Mouse (Mus musculus) midbrain, embryonic 14.5 days (tissue): ENCODE results near the gene Mdga2. TPM values are rescaled to one million over a fixed set of nuclear protein-coding genes. Genes with fewer than 3 reads are reported as not detected.

Source experiments
- ATAC-seq: fragments of 200-750 bp; cut with Nextera tagmentation; 2 replicates; pipeline ENCODE4 v1.8.0; 2017; ENCODE audit warnings: moderate number of reproducible peaks, moderate library complexity; ENCODE audit not compliant: low FRiP score, low TSS enrichment
- DNase-seq: peaks from one replicate; pipeline ENCODE4 v3.0.0-alpha.2; 2015
- H3K27ac ChIP-seq: fragments of 300-500 bp; sonication (generic); replicated peaks from 2 replicates; pipeline ENCODE4 v1.5.1; 2014; ENCODE audit warnings: mild to moderate bottlenecking, low read depth, low read length, moderate library complexity
- H3K27me3 ChIP-seq: fragments of 300-500 bp; sonication (generic); 2 replicates; pipeline ENCODE4 v1.6.1; 2014; ENCODE audit warnings: low read length, control low read depth, mixed read lengths; ENCODE audit not compliant: control insufficient read depth, insufficient read depth
- H3K36me3 ChIP-seq: fragments of 300-500 bp; sonication (generic); 2 replicates; pipeline ENCODE4 v1.6.1; 2014; ENCODE audit warnings: low read length, control low read depth; ENCODE audit not compliant: control insufficient read depth, insufficient read depth
- H3K4me1 ChIP-seq: fragments of 300-500 bp; sonication (generic); 2 replicates; pipeline ENCODE4 v1.6.1; 2014; ENCODE audit warnings: mild to moderate bottlenecking, antibody characterized with exemption, low read length, control low read depth; ENCODE audit not compliant: control insufficient read depth, insufficient read depth
- H3K4me2 ChIP-seq: fragments of 300-500 bp; sonication (generic); 2 replicates; pipeline ENCODE4 v1.6.1; 2014; ENCODE audit warnings: mild to moderate bottlenecking, low read length, moderate library complexity
- H3K4me3 ChIP-seq: fragments of 300-500 bp; sonication (generic); replicated peaks from 2 replicates; pipeline ENCODE4 v1.5.1; 2014; ENCODE audit warnings: low read depth, low read length
- H3K9ac ChIP-seq: fragments of 300-500 bp; sonication (generic); replicated peaks from 2 replicates; pipeline ENCODE4 v1.6.1; 2014; ENCODE audit warnings: mild to moderate bottlenecking, low read length, moderate library complexity
- H3K9me3 ChIP-seq: fragments of 300-500 bp; sonication (generic); 2 replicates; pipeline ENCODE4 v1.6.1; 2016; ENCODE audit warnings: low read length, control low read depth, mixed read lengths; ENCODE audit not compliant: control insufficient read depth
- WGBS: fragments of 180-500 bp; shearing (Covaris S2); extraction: QIAGEN DNeasy Blood & Tissue Kit; methylation state at CpG from one replicate; pipeline ENCODE4 v1.1.7; 2014; 5-methylcytosine and 5-hydroxymethylcytosine counted together
- polyA plus RNA-seq: library from polyadenylated mRNA; unstranded; fragments of >200 nt; fragmentation: Nextera tagmentation; extraction: Ambion mirVana; gene quantifications from 2 replicates; pipeline ENCODE4 v1.2.1, GENCODE M21; 2014

The Mdga2 gene
- polyA plus RNA-seq, 1 experiment from 2014 or later = 25.1 TPM

DNA sequence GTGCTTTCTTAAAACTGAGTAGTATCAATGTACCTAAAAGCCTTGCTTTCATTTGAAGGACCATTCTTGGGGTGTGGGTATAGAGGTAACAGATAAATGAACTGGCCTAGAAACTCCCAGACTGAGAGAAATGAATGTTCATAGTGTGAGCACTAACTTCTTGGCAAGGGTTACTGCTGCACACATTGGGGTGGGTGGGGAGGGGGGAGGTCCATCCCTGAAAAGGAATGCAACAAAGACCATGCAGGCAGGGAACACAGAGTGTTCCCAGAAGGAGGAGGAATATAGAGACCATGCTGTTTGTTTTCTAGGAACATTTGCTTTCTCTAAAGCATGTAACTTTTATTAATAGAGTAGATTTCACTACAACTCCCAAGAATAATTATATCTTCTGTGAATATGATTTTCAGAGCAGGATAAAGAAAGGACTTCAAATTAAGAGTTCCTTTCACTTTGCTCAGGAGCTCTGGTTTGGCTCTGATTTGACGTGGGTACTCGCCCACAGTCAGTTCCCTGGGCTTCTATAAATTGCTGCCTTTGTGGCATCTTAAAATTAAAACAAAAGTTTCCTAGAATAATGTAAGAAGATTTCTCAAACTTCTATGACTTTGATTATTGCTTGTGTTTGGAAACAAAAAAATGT, 666.0 kb downstream of the Mdga2 start:
- Histone ChIP-seq H3K4me3 (no peak overlapping the region), H3K27ac (no peak overlapping the region), H3K4me2 (no peak overlapping the region), H3K27me3 (no peaks in the 10 kb centered on the region), H3K36me3 (no peaks in the 10 kb centered on the region), H3K9me3 (no peaks in the 10 kb centered on the region), H3K4me1 (no peaks in the 10 kb centered on the region), H3K9ac (no peak overlapping the region)
- WGBS = 71% methylated on average over 2 of the region's 2 CpGs
- DNase-seq = no peak
- ATAC-seq = no peak

DNA sequence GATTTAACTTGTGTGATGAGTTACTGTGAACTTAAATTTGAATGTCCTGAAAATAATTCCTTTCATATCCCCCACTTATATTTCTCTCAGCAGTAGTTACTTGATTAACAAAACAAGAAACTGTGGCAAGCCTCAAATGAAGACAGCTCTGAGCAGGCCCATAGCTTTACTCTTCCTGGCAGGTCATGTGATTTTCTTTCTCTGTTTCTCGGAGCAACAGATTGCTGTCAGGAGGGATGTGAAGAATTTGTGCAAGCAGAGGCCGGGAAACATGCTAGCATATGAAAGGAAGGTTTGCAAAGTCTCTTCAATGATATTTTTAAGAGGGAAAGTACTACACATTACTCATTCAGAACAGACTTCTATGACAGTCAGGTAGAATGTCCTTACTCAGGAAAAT, 697.4 kb downstream of the Mdga2 start:
- Histone ChIP-seq H3K27ac (no peak overlapping the region), H3K9ac (no peak overlapping the region), H3K4me1 (no peaks in the 10 kb centered on the region), H3K27me3 (no peaks in the 10 kb centered on the region), H3K4me3 (no peak overlapping the region), H3K4me2 (no peak overlapping the region), H3K9me3 (no peaks in the 10 kb centered on the region), H3K36me3 (no peaks in the 10 kb centered on the region)
- ATAC-seq (no peak), DNase-seq (peak; percentile 8)
- 10% methylated on average over 2 of the region's 2 CpGs for WGBS

GRCm38 (mm10) chr12:66499258-66499657, 723.1 kb downstream of the Mdga2 start:
- WGBS = 83% methylated on average over 4 of the region's 4 CpGs
- Histone ChIP-seq H3K4me3 (no peak overlapping the region), H3K9ac (no peak overlapping the region), H3K9me3 (no peaks in the 10 kb centered on the region), H3K27ac (no peak overlapping the region), H3K4me2 (no peak overlapping the region), H3K36me3 (no peaks in the 10 kb centered on the region), H3K4me1 (no peaks in the 10 kb centered on the region), H3K27me3 (no peaks in the 10 kb centered on the region)
- no peak for DNase-seq
- no peak for ATAC-seq

GRCm38 (mm10) chr12:66470868-66471267, 751.5 kb downstream of the Mdga2 start:
- peak; percentile 76 for DNase-seq

GRCm38 (mm10) chr12:66470243-66470863, 752.0 kb downstream of the Mdga2 start:
- Histone ChIP-seq H3K4me2 (peak overlapping the region; percentile 35), H3K9ac (no peak overlapping the region), H3K4me1 (peaks cover 11% of the 10 kb centered on the region; the same call in 1 of the 2 replicates), H3K27ac (0 out of 2 replicates have a peak overlapping the region, but pooled peaks have one; percentile 13), H3K36me3 (no peaks in the 10 kb centered on the region), H3K27me3 (no peaks in the 10 kb centered on the region), H3K9me3 (no peaks in the 10 kb centered on the region), H3K4me3 (no peak overlapping the region)
- 33% methylated on average over 8 of the region's 8 CpGs for WGBS
- ATAC-seq (peak; percentile 68), DNase-seq (peak; percentile 59)

More at GRCm38 (mm10) chr12:66470868-66471267, 751.5 kb downstream of the Mdga2 start:
- ATAC-seq = peak; percentile 66; the same call in 1 of the 2 replicates
- Histone ChIP-seq H3K27ac (no peak overlapping the region), H3K27me3 (no peaks in the 10 kb centered on the region), H3K9ac (no peak overlapping the region), H3K4me3 (no peak overlapping the region), H3K4me2 (peak overlapping the region; percentile 35), H3K4me1 (peaks cover 11% of the 10 kb centered on the region; the same call in 1 of the 2 replicates), H3K36me3 (no peaks in the 10 kb centered on the region), H3K9me3 (no peaks in the 10 kb centered on the region)
- 28% methylated on average over 4 of the region's 4 CpGs for WGBS

DNA sequence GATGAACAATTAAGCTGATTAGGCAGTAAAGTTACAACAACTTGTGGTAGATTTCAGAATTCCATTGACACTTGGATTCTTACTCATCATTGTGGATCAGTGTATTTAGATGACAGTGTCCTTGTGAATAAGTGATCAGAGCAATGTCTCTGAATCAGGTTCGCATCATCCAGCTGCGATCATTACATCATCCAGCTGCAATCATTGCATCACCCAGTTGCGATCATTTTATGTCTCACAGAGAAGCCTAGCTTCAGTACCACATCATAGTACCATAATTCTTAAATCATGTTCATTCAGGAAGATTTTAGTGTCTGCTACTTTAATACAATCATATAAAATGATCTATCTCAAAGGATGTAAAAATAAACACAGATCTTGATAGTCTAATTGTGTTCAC, 756.8 kb downstream of the Mdga2 start:
- WGBS = 96% methylated on average over 3 of the region's 3 CpGs
- H3K27me3 ChIP-seq = no peaks in the 10 kb centered on the region
- no peak for ATAC-seq

DNA sequence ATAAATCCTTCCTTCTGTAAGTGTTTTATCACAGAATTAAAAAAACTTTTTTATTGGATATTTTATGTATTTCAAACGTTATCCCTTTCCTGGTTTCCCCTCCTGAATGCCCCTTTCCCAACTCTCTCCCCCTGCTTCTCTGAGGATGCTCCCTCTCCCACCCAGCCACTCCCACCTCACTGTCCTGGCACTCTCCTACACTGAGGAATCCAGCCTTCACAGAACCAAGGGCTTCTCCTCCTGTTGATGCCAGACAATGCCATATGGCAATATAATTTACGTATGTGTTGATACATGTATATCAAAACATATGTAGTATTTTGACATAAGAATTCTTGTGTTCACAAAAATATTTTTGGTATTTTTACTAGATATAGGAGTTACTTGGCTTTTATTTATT, 779.0 kb downstream of the Mdga2 start:
- no peak overlapping the region for H3K4me3 ChIP-seq
- H3K4me2 ChIP-seq = no peak overlapping the region
- no peak overlapping the region for H3K27ac ChIP-seq
- 78% methylated on average over 2 of the region's 2 CpGs for WGBS
- no peaks in the 10 kb centered on the region for H3K9me3 ChIP-seq
- ATAC-seq (no peak), DNase-seq (no peak)
- no peaks in the 10 kb centered on the region for H3K36me3 ChIP-seq
- no peak overlapping the region for H3K9ac ChIP-seq
- H3K4me1 ChIP-seq = no peaks in the 10 kb centered on the region
- no peaks in the 10 kb centered on the region for H3K27me3 ChIP-seq

More for the DNA sequence above, 756.8 kb downstream of the Mdga2 start:
- H3K27ac ChIP-seq = no peak overlapping the region
- peaks cover 6% of the 10 kb centered on the region; the same call in 1 of the 2 replicates for H3K4me1 ChIP-seq
- H3K36me3 ChIP-seq = no peaks in the 10 kb centered on the region
- H3K4me3 ChIP-seq = no peak overlapping the region
- H3K9me3 ChIP-seq = no peaks in the 10 kb centered on the region
- no peak overlapping the region for H3K9ac ChIP-seq
- H3K4me2 ChIP-seq = no peak overlapping the region
- DNase-seq = no peak
